Mouse (Mus musculus) ES-E14 (cell line): ENCODE data around the gene Nav2.

Source experiments
- CHD2 ChIP-seq: IDR thresholded peaks from 2 replicates; pipeline ENCODE4 v1.6.1; 2014; ENCODE audit warnings: mild to moderate bottlenecking, low read depth, low read length, inconsistent platforms
- HCFC1 ChIP-seq: IDR thresholded peaks from 2 replicates; pipeline ENCODE4 v1.6.1; 2012; ENCODE audit warnings: low read length, inconsistent platforms, borderline replicate concordance; ENCODE audit not compliant: insufficient read depth
- MAFK ChIP-seq: IDR thresholded peaks from 2 replicates; pipeline ENCODE4 v1.6.1; 2014; ENCODE audit warnings: mild to moderate bottlenecking, low read depth, low read length, inconsistent platforms; ENCODE audit not compliant: insufficient read depth
- ZC3H11A ChIP-seq: IDR thresholded peaks from 2 replicates; pipeline ENCODE4 v1.6.1; 2012; ENCODE audit warnings: low read depth, mild to moderate bottlenecking, inconsistent platforms, low read length, borderline replicate concordance
- ZNF384 ChIP-seq: IDR thresholded peaks from 2 replicates; pipeline ENCODE4 v1.6.1; 2012; ENCODE audit warnings: low read depth, low read length, inconsistent platforms

- no peak for TF ChIP-seq HCFC1
- TF ChIP-seq CHD2 = no peak
- no peak for TF ChIP-seq ZC3H11A
- TF ChIP-seq ZNF384 = no peak
- no peak for TF ChIP-seq MAFK
These were observed 43.7 kb upstream of the Nav2 start for GRCm38 (mm10) chr7:48864671-48865458.
